Mouse (Mus musculus) spleen, postnatal 10 days (tissue): Measurements from ENCODE around the gene Trabd.

ENCODE experiments used
- DNase-seq, 2 experiments: peaks; one replicate each; pipeline ENCODE4 v3.0.0; 2021 to 2022; ENCODE audit warnings: low spot score in 2 of 2

Gene Trabd

GRCm38 (mm10) chr15:89126622-89127021 is 51.7 kb downstream of the Trabd start:
- no peak for DNase-seq

- no peak for DNase-seq
Observed at GRCm38 (mm10) chr15:89127364-89127940, 52.5 kb downstream of the Trabd start.

- peak; percentile 90 to 92 for DNase-seq
Observed at GRCm38 (mm10) chr15:89128382-89129350, 53.7 kb downstream of the Trabd start, which contains the start of gene Hdac10. Gene Hdac10, minus strand, starts transcription at chr15:89128700.

- DNase-seq: no peak
Observed at GRCm38 (mm10) chr15:89130245-89130644, 55.3 kb downstream of the Trabd start.

- peak in 1 of 2 experiments; percentile 71 for DNase-seq
Observed at GRCm38 (mm10) chr15:89131316-89131715, 56.4 kb downstream of the Trabd start.
